In genomic region chr11:101082208-101083082, GRCm38 (mm10) we compare ENCODE assay signal across 8 mouse cellular contexts. TPM values are rescaled to one million over a fixed set of nuclear protein-coding genes. Genes with fewer than 3 reads are reported as not detected.
DNase-seq lines count a peak whose midpoint lies in the region; ATAC-seq lines count a peak whose summit lies in the region.

Coasy (plus strand) TSS chr11:101082565.

- H3K4me3 ChIP-seq in megakaryocyte, embryonic 14.5 days (replicated peaks): peak within 1 kb of the TSS; percentile 99

- peak; percentile 81 for ATAC-seq in activated CD4-positive, CD25-positive, alpha-beta regulatory T cell, adult 4 months
- ATAC-seq in common myeloid progenitor, adult 5-6 weeks (replicated peaks; ENCODE audit: low read depth, poor library complexity, severe bottlenecking): peak; percentile 61

- peaks cover 21% of the 10 kb centered on the region for H3K27me3 ChIP-seq in megakaryocyte, embryonic 14.5 days (replicated peaks)

- DNase-seq in gastrocnemius, adult 8-10 months (ENCODE audit: low spot score in 2 of 2): peak; percentile 59 to 72
- DNase-seq in hindlimb bud, embryonic 11.5 days (ENCODE audit: extremely low spot score, low read depth, low spot score): peak; percentile 87
- DNase-seq in left cerebral cortex, adult 8-10 months (ENCODE audit: low spot score in 2 of 2): peak; percentile 69 to 84
- DNase-seq in right cerebral cortex, postnatal 10 days (ENCODE audit: low spot score in 2 of 2): peak; percentile 91 to 95
- DNase-seq in urinary bladder, postnatal 4 days (ENCODE audit: low spot score in 2 of 2): peak; percentile 79 to 81

- peaks cover 78% of the 10 kb centered on the region for H3K4me1 ChIP-seq in megakaryocyte, embryonic 14.5 days

- H3K9me3 ChIP-seq in megakaryocyte, embryonic 14.5 days: no peaks in the 10 kb centered on the region

- peaks cover 35% of the 10 kb centered on the region for H3K36me3 ChIP-seq in megakaryocyte, embryonic 14.5 days (replicated peaks; ENCODE audit: low read length)

RNA-seq across cellular contexts. Expression of gene Coasy, which starts in this region (rescaled TPM):
- 10 to 100 TPM; 17.9 to 22.1 TPM for polyA plus RNA-seq in activated CD4-positive, CD25-positive, alpha-beta regulatory T cell, adult 4 months (2017; shearing (Covaris generic))
- 13.3 and 23.2 TPM in 2 replicates for total RNA-seq in common myeloid progenitor, adult 5-6 weeks (2017)
- total RNA-seq in gastrocnemius, adult 8-10 months (2022): 10 to 100 TPM in 1 of 4 experiments, 1 to 10 TPM in 3; 7.2 to 11.0 (median 8.5) TPM
- 10 to 100 TPM; 20.7 to 26.2 (median 23.7) TPM for total RNA-seq in left cerebral cortex, adult 8-10 months (2022)
- 17.7 and 36.8 TPM in 2 replicates for polyA plus RNA-seq in megakaryocyte, embryonic 14.5 days (2012; ENCODE audit: insufficient read depth, low replicate concordance)

Comparison
In these comparisons a context has a peak if more than half of its experiments do, and no peak if none do; other contexts are left out.
1. Peak in every context shown above with its lines: DNase-seq, ATAC-seq and H3K4me3 ChIP-seq.